Mouse (Mus musculus) thymus, postnatal 14 days (tissue): ENCODE measurements at regions not wholly inside any gene's neighbourhood (a gene's known extent, or its start where the extent isn't known, plus 50 kb on each side); places are given as distances from the start of the nearest gene placed in this dataset.

Source experiments
- DNase-seq: peaks from one replicate; pipeline ENCODE4 v3.0.0; 2021

DNA sequence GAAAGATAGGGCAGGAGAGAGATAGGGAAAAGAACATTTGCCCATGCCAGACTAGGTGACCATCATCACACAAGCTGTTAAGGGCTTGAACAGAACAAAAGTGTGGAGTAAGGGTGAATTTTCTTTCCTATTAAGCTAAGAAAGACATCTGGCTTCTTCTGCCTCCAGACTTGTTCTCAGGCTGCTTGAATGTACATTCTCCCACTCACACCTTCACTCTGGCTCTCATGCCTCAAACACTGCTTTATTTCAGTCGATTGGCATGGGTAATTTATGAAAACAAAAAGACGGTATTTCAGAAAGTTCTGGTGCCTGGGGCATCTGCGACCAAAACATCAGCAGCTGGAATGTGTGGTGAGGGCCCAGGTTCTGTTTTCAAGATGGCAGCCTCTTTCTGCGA lies 79.1 kb downstream of the Ifi44 start:
- no peak for DNase-seq

DNA sequence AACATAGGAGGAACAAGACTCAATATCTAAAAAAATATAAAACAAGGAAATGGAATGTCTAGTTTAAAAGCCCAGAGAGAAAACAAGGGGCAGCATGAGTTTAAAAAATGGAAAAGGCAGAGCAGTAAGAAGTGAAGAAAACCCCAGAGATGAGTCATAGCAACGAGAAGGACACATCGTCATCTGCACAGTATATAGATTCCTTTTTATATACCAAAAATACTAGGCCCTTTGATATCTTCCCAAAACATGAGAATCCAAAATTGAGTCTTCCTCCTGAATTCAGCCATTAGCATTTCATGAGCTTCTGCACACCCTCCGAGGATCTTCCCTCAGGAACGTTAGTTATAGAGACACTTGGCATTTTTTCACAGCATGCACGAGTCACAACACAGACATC lies 96.5 kb downstream of the Ifi44 start:
- DNase-seq: no peak

DNA sequence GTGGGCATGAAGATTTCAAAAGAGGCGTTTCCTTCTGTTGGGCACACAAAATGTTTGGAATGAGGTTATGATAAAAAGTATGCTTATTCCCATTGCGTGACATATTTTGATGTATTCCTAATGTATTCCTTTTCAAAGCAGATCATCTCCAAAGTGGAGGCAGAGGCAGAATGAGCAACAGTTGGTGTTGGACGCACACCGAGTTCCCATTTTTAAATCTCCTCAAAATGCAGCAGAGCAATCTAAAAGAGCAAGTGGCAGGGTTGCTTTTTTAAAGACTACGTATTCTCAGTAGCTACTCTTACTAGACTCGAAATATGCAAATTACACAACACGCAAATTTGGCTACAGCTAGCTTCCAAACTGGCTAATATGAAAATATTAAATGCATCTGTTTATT lies 98.2 kb downstream of the Ifi44 start:
- DNase-seq: no peak

DNA sequence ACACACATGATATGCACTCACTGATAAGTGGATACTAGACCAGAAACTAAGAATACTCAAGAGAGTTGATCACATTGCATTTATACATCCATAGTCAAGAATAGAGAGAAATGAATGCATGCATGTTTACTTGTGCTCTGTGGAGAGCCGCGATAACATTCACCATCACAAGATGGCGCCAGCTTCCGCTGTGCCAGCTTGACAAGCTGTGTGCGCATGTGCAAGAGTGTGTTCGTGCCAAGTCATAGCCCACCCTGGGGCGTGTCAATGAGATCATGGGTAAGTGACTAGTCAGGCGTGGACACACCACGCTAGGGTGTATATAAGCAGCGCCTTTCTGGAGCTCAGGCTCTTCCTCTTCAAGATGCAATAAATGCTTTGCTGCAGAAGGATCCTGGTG lies 102.1 kb downstream of the Ifi44 start:
- peak; percentile 3 for DNase-seq

DNA sequence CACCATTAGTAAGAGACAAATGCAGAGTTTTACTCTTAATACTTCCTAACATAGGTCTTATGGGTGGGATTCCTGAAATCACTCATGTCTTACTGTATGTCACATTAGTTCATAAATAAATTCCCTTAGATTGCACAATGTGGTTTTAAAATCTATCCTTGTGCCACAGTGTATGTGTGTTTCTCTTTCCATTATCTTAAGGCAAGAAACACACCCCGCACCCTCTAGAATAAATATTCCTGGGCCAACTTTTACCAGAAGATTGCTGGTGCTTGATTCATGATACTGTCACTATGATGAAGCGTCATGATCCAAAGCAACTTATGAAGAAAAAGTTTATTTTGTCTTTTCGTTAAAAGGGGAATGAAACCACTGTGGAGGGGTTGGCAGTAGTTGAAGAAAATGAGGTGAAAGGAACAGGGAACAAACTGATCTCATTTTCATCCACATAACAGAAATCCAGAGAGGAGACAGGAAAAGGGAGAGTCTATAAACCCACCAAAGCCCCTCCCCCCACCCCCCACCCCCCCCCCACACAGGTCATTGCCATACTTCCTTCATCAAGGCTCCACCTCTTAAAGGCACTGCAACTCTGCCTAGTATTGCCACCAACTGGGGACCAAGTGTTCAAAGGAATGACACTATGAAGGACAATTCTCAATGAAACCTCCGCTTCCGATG lies 110.2 kb downstream of the Ifi44 start:
- no peak for DNase-seq

DNA sequence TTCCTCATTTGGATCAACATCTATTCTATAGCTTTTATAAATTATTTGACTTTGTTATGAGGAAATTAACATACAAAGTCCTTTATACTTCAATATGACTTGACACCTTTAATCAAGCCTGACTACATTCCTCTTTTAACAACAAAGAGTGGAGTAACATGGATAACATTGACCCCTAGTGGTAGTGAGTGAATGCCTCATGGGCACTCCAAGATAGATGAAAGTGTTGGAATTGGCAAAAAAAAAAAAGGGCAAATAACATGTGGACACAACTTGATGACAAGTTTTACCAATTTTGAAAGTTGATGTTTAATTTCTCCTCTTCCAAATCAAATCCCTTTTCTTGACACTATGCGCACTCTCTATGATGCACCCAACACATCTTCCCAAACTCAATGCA lies 111.4 kb downstream of the Ifi44 start:
- DNase-seq: no peak

DNA sequence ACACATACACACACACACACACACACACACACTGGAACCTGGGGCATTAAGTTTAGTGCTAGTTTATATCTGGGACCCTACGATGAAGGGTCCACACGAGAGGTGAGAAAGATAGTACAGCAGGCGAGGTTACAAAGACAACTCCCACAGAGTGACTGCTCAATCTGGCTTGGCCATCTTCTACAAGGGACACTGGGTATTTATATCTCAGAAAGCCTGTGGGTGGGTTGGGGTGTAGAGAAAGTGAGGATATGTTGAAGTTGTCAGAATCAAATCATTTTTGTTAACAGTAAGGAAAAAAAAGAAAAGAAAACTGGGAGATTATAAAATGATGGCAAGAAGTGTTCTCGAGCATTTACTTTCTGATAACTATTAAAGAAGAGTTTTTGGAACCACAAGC lies 138.8 kb downstream of the Ifi44 start:
- DNase-seq: no peak

DNA sequence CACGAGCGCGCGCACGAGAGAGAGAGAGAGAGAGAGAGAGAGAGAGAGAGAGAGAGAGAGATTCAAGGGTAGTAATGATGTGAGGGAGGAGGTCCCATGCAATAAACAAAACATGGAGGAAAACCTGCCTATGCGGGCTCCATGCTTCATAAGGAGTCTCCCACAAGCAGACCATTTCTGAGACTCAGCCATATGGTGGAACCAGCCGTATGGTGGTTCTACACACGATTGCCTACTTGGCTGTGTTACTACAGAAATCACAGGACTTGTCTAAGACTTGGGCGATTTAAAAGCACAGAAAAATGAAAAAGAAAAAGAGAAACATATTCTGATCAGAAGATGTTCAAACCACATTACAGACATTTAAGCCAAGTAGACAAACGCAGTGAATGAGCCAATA lies 142.1 kb downstream of the Ifi44 start:
- DNase-seq: no peak

DNA sequence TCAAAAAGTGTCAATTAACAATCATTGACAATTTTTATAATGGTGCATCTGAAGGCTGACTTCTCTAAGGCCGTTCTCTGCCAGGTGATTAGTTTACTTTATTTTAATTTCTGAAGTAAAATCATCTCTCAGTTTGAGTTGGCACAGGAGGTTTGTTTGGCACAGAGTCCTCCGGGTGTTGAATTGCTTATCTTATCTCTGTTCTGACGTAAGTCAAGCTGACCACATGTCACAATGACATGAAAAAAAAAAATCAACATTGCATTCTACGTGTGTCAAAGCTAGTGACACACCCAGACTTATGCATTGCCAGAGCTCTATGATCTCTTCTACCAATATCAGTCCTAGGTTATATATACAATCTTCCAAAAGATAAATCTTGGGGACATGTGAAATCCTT lies 146.4 kb downstream of the Ifi44 start:
- no peak for DNase-seq
